14 mouse cellular contexts compared by ENCODE assay signal in genomic region chr7:125983902-125984841, GRCm38 (mm10).
A peak's percentile ranks its signal among the peaks of the same experiment; 100 is the strongest.
DNase-seq lines count a peak whose midpoint lies in the region; ATAC-seq lines count a peak whose summit lies in the region.
"Had no signal": no experiment of that assay in that cellular context is flagged by ENCODE, and none has a peak within 500 bp of the region (broad histone marks: within the 10 kb centered on the region; RNA-seq: fewer than 3 reads in every experiment).

No protein-coding gene starts in this region.

- 31% methylated on average over 12 of the region's 12 CpGs for WGBS in embryonic facial prominence, embryonic 14.5 days
- WGBS in embryonic facial prominence, embryonic 10.5 days: 31% methylated on average over 12 of the region's 12 CpGs
- 29% methylated on average over 12 of the region's 12 CpGs for WGBS in midbrain, embryonic 13.5 days
- WGBS in midbrain, embryonic 11.5 days: 31% methylated on average over 12 of the region's 12 CpGs
- WGBS in forebrain, embryonic 16.5 days: 18% methylated on average over 12 of the region's 12 CpGs

- no peak overlapping the region for H3K4me3 ChIP-seq in embryonic facial prominence, embryonic 14.5 days (ENCODE audit: low read depth, low read length)
- no peak overlapping the region for H3K4me3 ChIP-seq in embryonic facial prominence, embryonic 10.5 days
- no peak overlapping the region for H3K4me3 ChIP-seq in midbrain, embryonic 13.5 days (replicated peaks)
- H3K4me3 ChIP-seq in midbrain, embryonic 11.5 days (ENCODE audit: low read depth, low read length): no peak overlapping the region
- H3K4me3 ChIP-seq in forebrain, embryonic 16.5 days (replicated peaks; ENCODE audit: low read length): no peak overlapping the region
- H3K4me3 ChIP-seq: limb, embryonic 13.5 days; lung, embryonic 15.5 days had no signal

- H3K4me1 ChIP-seq in embryonic facial prominence, embryonic 14.5 days (ENCODE audit: control insufficient read depth, insufficient read depth, low read length): no peaks in the 10 kb centered on the region
- H3K4me1 ChIP-seq in embryonic facial prominence, embryonic 10.5 days: peaks cover 21% of the 10 kb centered on the region
- peaks cover 17% of the 10 kb centered on the region for H3K4me1 ChIP-seq in midbrain, embryonic 13.5 days (replicated peaks)
- H3K4me1 ChIP-seq in midbrain, embryonic 11.5 days (ENCODE audit: control insufficient read depth, insufficient read depth, low read length): 0 out of 2 replicates have a peak, but pooled peaks cover 2% of the 10 kb centered on the region
- H3K4me1 ChIP-seq in forebrain, embryonic 16.5 days (replicated peaks; ENCODE audit: control insufficient read depth, insufficient read depth, low read length): peaks cover 12% of the 10 kb centered on the region
- H3K4me1 ChIP-seq: lung, embryonic 15.5 days had no signal

- DNase-seq in embryonic facial prominence, embryonic 14.5 days (ENCODE audit: low spot score): peak; percentile 26
- DNase-seq in embryonic facial prominence, embryonic 10.5 days (ENCODE audit: low spot score): no peak
- no peak for DNase-seq in midbrain, embryonic 11.5 days (ENCODE audit: low spot score, missing footprints)
- DNase-seq in left cerebral cortex, postnatal 36 days (ENCODE audit: low spot score in 2 of 2): peak; percentile 50 to 62
- DNase-seq in thymus, postnatal 25 days: no peak
- DNase-seq in B cell, adult 2 months: no peak
- DNase-seq: adrenal gland, adult 8-10 months; gastrocnemius, postnatal 36 days; kidney, adult 9 months; thymus, postnatal 14 days had no signal

- no peak overlapping the region for H3K9ac ChIP-seq in embryonic facial prominence, embryonic 14.5 days (ENCODE audit: low read depth, low read length)
- H3K9ac ChIP-seq in midbrain, embryonic 13.5 days (replicated peaks): no peak overlapping the region
- no peak overlapping the region for H3K9ac ChIP-seq in midbrain, embryonic 11.5 days (ENCODE audit: low read length)
- no peak overlapping the region for H3K9ac ChIP-seq in forebrain, embryonic 16.5 days (replicated peaks; ENCODE audit: low read depth, low read length)
- H3K9ac ChIP-seq: limb, embryonic 13.5 days; lung, embryonic 15.5 days had no signal

- H3K27me3 ChIP-seq in embryonic facial prominence, embryonic 14.5 days (replicated peaks; ENCODE audit: control insufficient read depth, insufficient read depth, low read length): no peaks in the 10 kb centered on the region
- peaks cover 4% of the 10 kb centered on the region; the same call in 1 of the 2 replicates for H3K27me3 ChIP-seq in embryonic facial prominence, embryonic 10.5 days (replicated peaks; ENCODE audit: low read depth, poor library complexity, severe bottlenecking)
- peaks cover 8% of the 10 kb centered on the region; the same call in 1 of the 2 replicates for H3K27me3 ChIP-seq in midbrain, embryonic 13.5 days
- no peaks in the 10 kb centered on the region for H3K27me3 ChIP-seq in midbrain, embryonic 11.5 days (ENCODE audit: control insufficient read depth, insufficient read depth, low read length)
- no peaks in the 10 kb centered on the region for H3K27me3 ChIP-seq in forebrain, embryonic 16.5 days (replicated peaks; ENCODE audit: control insufficient read depth, insufficient read depth, low read length)
- H3K27me3 ChIP-seq: limb, embryonic 13.5 days; lung, embryonic 15.5 days had no signal

- no peaks in the 10 kb centered on the region for H3K9me3 ChIP-seq in embryonic facial prominence, embryonic 14.5 days (ENCODE audit: control insufficient read depth, low read length)
- H3K9me3 ChIP-seq in embryonic facial prominence, embryonic 10.5 days: no peaks in the 10 kb centered on the region
- no peaks in the 10 kb centered on the region for H3K9me3 ChIP-seq in midbrain, embryonic 13.5 days
- no peaks in the 10 kb centered on the region for H3K9me3 ChIP-seq in midbrain, embryonic 11.5 days (ENCODE audit: control insufficient read depth, low read length)
- no peaks in the 10 kb centered on the region for H3K9me3 ChIP-seq in forebrain, embryonic 16.5 days (ENCODE audit: control insufficient read depth, low read length)
- H3K9me3 ChIP-seq: limb, embryonic 13.5 days; lung, embryonic 15.5 days had no signal

- intact Hi-C loops in left cerebral cortex, postnatal 36 days (cut with DNase I): no loop called here

- no peak overlapping the region for H3K4me2 ChIP-seq in embryonic facial prominence, embryonic 14.5 days (ENCODE audit: low read depth, low read length)
- no peak overlapping the region for H3K4me2 ChIP-seq in midbrain, embryonic 13.5 days (replicated peaks)
- H3K4me2 ChIP-seq in midbrain, embryonic 11.5 days: no peak overlapping the region
- no peak overlapping the region for H3K4me2 ChIP-seq in forebrain, embryonic 16.5 days (ENCODE audit: low read length)
- H3K4me2 ChIP-seq: limb, embryonic 13.5 days; lung, embryonic 15.5 days had no signal

- no peak for ATAC-seq in embryonic facial prominence, embryonic 14.5 days (ENCODE audit: low read depth)
- ATAC-seq in midbrain, embryonic 13.5 days: peak; percentile 63
- no peak for ATAC-seq in midbrain, embryonic 11.5 days (ENCODE audit: low FRiP score)
- ATAC-seq in forebrain, embryonic 16.5 days: peak; percentile 81

- H3K36me3 ChIP-seq in embryonic facial prominence, embryonic 14.5 days (ENCODE audit: control insufficient read depth, insufficient read depth, low read length): no peaks in the 10 kb centered on the region
- no peaks in the 10 kb centered on the region for H3K36me3 ChIP-seq in embryonic facial prominence, embryonic 10.5 days (replicated peaks)
- no peaks in the 10 kb centered on the region for H3K36me3 ChIP-seq in midbrain, embryonic 13.5 days
- H3K36me3 ChIP-seq in midbrain, embryonic 11.5 days (ENCODE audit: control insufficient read depth, insufficient read depth, low read length): no peaks in the 10 kb centered on the region
- H3K36me3 ChIP-seq in forebrain, embryonic 16.5 days (ENCODE audit: control insufficient read depth, insufficient read depth): no peaks in the 10 kb centered on the region
- H3K36me3 ChIP-seq: limb, embryonic 13.5 days; lung, embryonic 15.5 days had no signal

- no peak overlapping the region for H3K27ac ChIP-seq in embryonic facial prominence, embryonic 14.5 days (replicated peaks; ENCODE audit: low read depth, low read length)
- no peak overlapping the region for H3K27ac ChIP-seq in embryonic facial prominence, embryonic 10.5 days (replicated peaks)
- H3K27ac ChIP-seq in midbrain, embryonic 13.5 days: 0 out of 2 replicates have a peak overlapping the region, but pooled peaks have one; percentile 11
- H3K27ac ChIP-seq in midbrain, embryonic 11.5 days (ENCODE audit: low read depth, low read length): no peak overlapping the region
- H3K27ac ChIP-seq in forebrain, embryonic 16.5 days (ENCODE audit: low read length): no peak overlapping the region
- H3K27ac ChIP-seq: limb, embryonic 13.5 days; lung, embryonic 15.5 days had no signal

Comparison
In these comparisons a context has a peak if more than half of its experiments do, and no peak if none do; other contexts are left out.
1. ATAC-seq: peak in midbrain, embryonic 13.5 days (single experiment) and forebrain, embryonic 16.5 days (single experiment); none in embryonic facial prominence, embryonic 14.5 days (single experiment) and midbrain, embryonic 11.5 days (single experiment).
2. DNase-seq: peak in embryonic facial prominence, embryonic 14.5 days (single experiment) and left cerebral cortex, postnatal 36 days (2 of 2); none in embryonic facial prominence, embryonic 10.5 days (single experiment), midbrain, embryonic 11.5 days (single experiment), thymus, postnatal 25 days (single experiment) and B cell, adult 2 months (0 of 2).